Mouse (Mus musculus) G1E (cell line): ENCODE measurements around the gene Ptpn3. TPM values are rescaled to one million over a fixed set of nuclear protein-coding genes. Genes with fewer than 3 reads are reported as not detected.
"Not testable (repeated sequence)": the region's sequence is repeated elsewhere in the genome, so short reads cannot be mapped to it uniquely, and the experiment has no call there.

Experiments
- ATAC-seq: 2 replicates; pipeline ENCODE4 v1.8.0; 2016; ENCODE audit warnings: mild to moderate bottlenecking; ENCODE audit not compliant: insufficient number of reproducible peaks, poor library complexity, low FRiP score, severe bottlenecking; ENCODE audit errors: extremely low read depth
- DNase-seq: peaks from one replicate; pipeline ENCODE4 v3.0.0; 2012; ENCODE audit warnings: low spot score
- H3K27me3 ChIP-seq: 2 replicates; pipeline ENCODE4 v1.6.1; 2012; ENCODE audit warnings: mild to moderate bottlenecking, low read length, inconsistent platforms; ENCODE audit not compliant: insufficient read depth
- H3K36me3 ChIP-seq: replicated peaks from 2 replicates; pipeline ENCODE3; 2012; ENCODE audit warnings: mild to moderate bottlenecking, inconsistent platforms
- H3K4me1 ChIP-seq: 2 replicates; pipeline ENCODE4 v1.6.1; 2012; ENCODE audit warnings: low read depth, low read length, inconsistent platforms, mixed read lengths; ENCODE audit not compliant: insufficient read depth
- H3K4me3 ChIP-seq: 2 replicates; pipeline ENCODE4 v1.5.1; 2012; ENCODE audit warnings: low read depth, mild to moderate bottlenecking, inconsistent platforms, low read length, moderate library complexity, mixed read lengths
- H3K9me3 ChIP-seq: replicated peaks from 2 replicates; pipeline ENCODE4 v1.6.1; 2012; ENCODE audit warnings: inconsistent platforms
- CTCF ChIP-seq: IDR thresholded peaks from 2 replicates; pipeline ENCODE4 v1.5.1; 2012; ENCODE audit warnings: low read depth, low read length, inconsistent platforms, mixed read lengths
- GATA1 ChIP-seq: IDR thresholded peaks from 2 replicates; pipeline ENCODE4 v1.6.1; 2012; ENCODE audit warnings: borderline replicate concordance, low read length, inconsistent platforms, mixed read lengths
- GATA2 ChIP-seq: IDR thresholded peaks from 2 replicates; pipeline ENCODE4 v1.6.1; 2012; ENCODE audit warnings: low read depth, low read length, inconsistent platforms, borderline replicate concordance
- POLR2AphosphoS5 ChIP-seq: IDR thresholded peaks from 2 replicates; pipeline ENCODE4 v1.6.1; 2012; ENCODE audit warnings: low read depth, low read length, inconsistent platforms; ENCODE audit not compliant: insufficient replicate concordance
- TAL1 ChIP-seq: conservative IDR thresholded peaks from 2 replicates; pipeline ENCODE4 v1.6.1; 2012; ENCODE audit warnings: low read depth, low read length, inconsistent platforms, mixed read lengths
- polyA plus RNA-seq: library from polyadenylated mRNA; stranded (reverse); fragments of >175 nt; gene quantifications from 2 replicates; pipeline ENCODE4 v1.2.3, GENCODE M21; 2012
- total RNA-seq, 2 experiments: library from RNA; stranded (forward) in 1 of 2; stranded (reverse) in 1 of 2; fragments of 200-1000 nt in 1 of 2; fragments of >200 nt in 1 of 2; fragmentation: Nextera tagmentation in 1 of 2; gene quantifications; 2 replicates each; pipeline ENCODE4 v1.2.3; 2014 to 2017

The Ptpn3 gene
- total and polyA plus RNA-seq, 3 experiments: under 0.01 TPM; not detected in 2

DNA sequence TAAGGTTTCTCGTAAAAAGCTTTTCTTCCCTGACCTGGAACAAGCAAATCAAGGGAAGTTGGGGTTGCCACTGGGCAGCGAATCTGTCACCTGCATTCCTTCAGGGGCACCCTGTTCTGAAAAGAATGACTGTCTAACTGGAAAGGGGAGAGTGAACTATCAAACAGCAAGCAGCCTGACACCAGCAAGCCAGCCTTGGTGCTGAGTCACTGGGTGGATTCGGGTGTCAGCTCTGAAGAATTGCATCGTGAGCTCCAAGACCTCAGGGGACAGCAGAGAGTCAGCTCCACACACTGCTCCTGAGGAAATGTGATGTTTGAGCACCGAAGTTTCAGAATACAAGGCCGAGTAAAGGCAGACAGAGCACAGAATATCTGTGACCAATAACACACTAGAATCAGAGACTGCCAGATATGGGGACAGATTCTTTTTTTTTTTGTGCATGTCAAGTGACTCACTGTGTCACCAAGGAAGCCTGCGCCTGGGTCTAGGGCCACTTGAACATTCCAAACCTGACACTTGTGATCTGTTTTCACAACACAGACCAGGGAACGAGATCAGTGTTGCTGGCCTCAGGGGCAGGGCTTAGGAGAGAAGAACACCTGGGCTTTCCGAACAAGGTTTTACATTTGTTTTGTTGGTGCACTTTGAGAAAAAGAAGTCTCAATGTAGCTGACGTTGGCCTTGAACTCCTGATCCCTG is 98.8 kb downstream of the Ptpn3 start:
- H3K36me3 ChIP-seq: no peaks in the 10 kb centered on the region
- H3K4me3 ChIP-seq: no peak overlapping the region
- no peaks in the 10 kb centered on the region for H3K27me3 ChIP-seq
- peaks cover 73% of the 10 kb centered on the region for H3K9me3 ChIP-seq
- ATAC-seq (no peak), DNase-seq (no peak)
- TF ChIP-seq POLR2AphosphoS5 (no peak), GATA1 (no peak), TAL1 (no peak), CTCF (no peak), GATA2 (no peak)
- H3K4me1 ChIP-seq: no peaks in the 10 kb centered on the region

DNA sequence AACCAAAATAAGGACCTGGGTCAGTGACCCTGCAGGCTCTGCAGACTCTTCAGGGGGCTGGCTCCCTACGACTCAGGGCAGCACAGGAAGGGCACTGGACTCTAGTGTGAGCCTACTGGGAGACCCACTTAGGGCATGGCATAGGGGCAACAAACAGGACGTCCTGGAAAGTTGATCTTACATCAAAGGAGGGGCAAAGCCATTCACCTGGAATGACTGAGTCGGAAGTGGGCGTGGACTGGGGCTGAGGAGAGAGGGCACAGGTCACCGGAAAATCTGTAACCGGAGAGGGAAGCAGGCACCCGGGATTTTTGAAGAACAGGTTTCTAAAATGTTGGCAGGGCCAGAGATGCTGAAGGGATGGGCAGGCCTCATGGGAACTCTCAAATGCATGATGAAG is 99.5 kb downstream of the Ptpn3 start:
- TF ChIP-seq GATA1: no peak
- TF ChIP-seq GATA2: no peak
- no peak for TF ChIP-seq CTCF
- no peak for TF ChIP-seq POLR2AphosphoS5
- no peak for TF ChIP-seq TAL1
- DNase-seq: no peak
- Histone ChIP-seq H3K4me3 (no peak overlapping the region), H3K36me3 (no peaks in the 10 kb centered on the region), H3K9me3 (peaks cover 74% of the 10 kb centered on the region), H3K4me1 (no peaks in the 10 kb centered on the region), H3K27me3 (no peaks in the 10 kb centered on the region)
- ATAC-seq: no peak

DNA sequence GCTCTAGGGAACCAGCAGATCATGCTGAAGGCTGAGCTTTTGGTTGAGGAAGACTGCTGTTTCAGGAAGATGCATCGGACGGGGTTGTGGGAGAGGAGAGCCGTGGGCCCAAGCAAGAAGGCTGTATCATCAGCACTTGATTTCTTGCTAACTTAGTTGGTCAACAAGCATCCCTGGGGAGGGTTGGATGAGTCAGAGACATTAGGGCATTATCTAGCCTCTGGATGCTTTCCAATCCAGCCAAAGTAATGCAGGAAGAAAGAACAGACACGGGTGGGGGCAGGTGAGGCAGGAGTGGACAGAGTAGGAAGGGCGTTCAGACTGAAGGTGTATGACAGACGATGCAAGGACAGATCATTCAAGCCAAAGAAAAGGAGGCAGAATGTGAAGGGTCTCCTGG is 101.0 kb downstream of the Ptpn3 start:
- Histone ChIP-seq H3K4me3 (no peak overlapping the region), H3K9me3 (peaks cover 87% of the 10 kb centered on the region), H3K27me3 (no peaks in the 10 kb centered on the region), H3K36me3 (no peaks in the 10 kb centered on the region), H3K4me1 (no peaks in the 10 kb centered on the region)
- ATAC-seq (no peak), DNase-seq (no peak)
- no peak for TF ChIP-seq POLR2AphosphoS5
- no peak for TF ChIP-seq GATA2
- no peak for TF ChIP-seq GATA1
- no peak for TF ChIP-seq TAL1
- no peak for TF ChIP-seq CTCF

DNA sequence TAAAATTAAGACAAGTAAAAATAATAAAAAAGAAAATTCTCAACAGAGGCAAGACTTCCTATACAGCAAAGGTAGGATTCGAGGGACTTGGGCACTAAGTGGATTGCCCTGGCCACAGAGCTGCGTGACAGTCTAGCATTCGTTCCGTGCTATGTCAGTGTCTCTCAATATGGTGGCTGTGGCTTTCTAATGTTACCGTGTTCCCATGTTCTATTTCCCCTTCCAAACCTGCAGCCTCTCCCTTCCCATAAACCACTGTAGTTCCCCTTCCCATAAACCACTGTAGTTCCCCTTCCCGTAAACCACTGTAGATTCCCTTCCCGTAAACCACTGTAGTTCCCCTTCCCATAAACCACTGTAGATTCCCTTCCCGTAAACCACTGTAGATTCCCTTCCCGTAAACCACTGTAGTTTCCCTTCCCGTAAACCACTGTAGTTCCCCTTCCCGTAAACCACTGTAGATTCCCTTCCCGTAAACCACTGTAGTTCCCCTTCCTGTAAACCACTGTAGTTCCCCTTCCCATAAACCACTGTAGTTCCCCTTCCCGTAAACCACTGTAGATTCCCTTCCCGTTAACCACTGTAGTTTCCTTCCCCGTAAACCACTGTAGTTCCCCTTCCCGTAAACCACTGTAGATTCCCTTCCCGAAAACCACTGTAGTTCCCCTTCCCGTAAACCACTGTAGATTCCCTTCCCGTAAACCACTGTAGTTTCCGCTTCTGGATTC is 102.8 kb downstream of the Ptpn3 start:
- not testable (repeated sequence) for ATAC-seq, H3K4me1 ChIP-seq, H3K36me3 ChIP-seq

DNA sequence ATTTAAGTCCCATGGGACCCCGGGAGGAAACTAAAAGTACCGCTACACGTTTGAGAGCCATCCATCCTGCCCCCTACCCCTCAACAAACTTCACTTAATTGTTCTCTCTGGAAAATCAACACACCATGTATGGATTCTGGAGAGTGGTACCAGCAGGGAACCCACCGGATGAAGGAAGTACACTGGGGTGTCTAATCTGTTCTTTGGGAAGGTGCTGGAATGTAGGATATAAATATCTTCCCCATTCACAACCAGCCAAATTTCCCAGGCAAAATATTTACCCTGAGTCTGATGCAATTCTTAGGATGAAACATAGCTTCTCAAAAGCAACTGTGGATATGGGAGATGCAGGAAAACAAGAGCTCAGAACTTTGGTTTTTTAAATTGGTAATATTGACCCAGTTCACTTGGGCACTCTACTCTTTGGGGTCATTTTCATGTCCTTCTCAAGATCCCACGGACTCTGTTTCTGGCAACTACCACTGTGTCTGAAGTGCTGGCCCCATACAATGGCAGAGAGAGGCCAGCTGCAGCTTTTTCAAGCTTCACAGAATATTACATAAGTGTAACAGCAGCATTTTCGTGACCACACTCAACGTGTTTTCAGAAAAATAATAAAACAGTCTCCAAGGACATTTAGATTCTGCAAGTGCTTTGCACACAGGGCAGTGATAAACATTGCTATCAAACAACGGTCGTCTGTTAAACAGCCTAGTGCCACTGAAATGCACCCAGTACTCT is 109.9 kb downstream of the Ptpn3 start:
- no peak for ATAC-seq

More for the DNA sequence above, 102.8 kb downstream of the Ptpn3 start:
- not testable (repeated sequence) for H3K27me3 ChIP-seq, H3K4me3 ChIP-seq, DNase-seq
- peaks cover 89% of the 10 kb centered on the region for H3K9me3 ChIP-seq

DNA sequence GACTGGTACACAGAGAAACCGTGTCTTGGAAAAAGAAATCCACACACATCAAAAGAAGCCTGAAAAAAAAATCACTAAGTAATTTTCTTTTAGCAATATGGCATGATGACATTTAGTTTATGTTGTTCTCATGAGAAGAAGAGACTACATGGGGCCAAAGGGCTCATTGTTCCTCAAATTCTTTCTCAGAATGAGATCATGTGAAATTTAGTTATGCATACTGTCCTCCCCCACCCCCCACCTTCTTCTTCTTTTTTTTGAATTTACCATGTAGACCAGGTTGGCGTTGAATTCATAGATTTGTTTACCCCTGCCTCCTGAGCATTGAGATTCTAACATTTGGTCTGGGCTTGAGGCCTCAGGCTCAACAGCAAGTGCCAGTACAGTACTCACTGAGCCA is 111.8 kb downstream of the Ptpn3 start:
- no peaks in the 10 kb centered on the region for H3K27me3 ChIP-seq
- ATAC-seq (no peak), DNase-seq (no peak)
- H3K36me3 ChIP-seq: no peaks in the 10 kb centered on the region
- H3K4me1 ChIP-seq: no peaks in the 10 kb centered on the region
- TF ChIP-seq GATA2: no peak
- no peak for TF ChIP-seq GATA1
- TF ChIP-seq TAL1: no peak
- no peak for TF ChIP-seq POLR2AphosphoS5
- no peak for TF ChIP-seq CTCF
- peaks cover 74% of the 10 kb centered on the region for H3K9me3 ChIP-seq
- H3K4me3 ChIP-seq: no peak overlapping the region

More for the DNA sequence above, 109.9 kb downstream of the Ptpn3 start:
- Histone ChIP-seq H3K36me3 (no peaks in the 10 kb centered on the region), H3K9me3 (peaks cover 73% of the 10 kb centered on the region), H3K4me3 (no peak overlapping the region), H3K27me3 (no peaks in the 10 kb centered on the region), H3K4me1 (no peaks in the 10 kb centered on the region)
- no peak for DNase-seq
- TF ChIP-seq CTCF: no peak
- no peak for TF ChIP-seq POLR2AphosphoS5
- no peak for TF ChIP-seq TAL1
- no peak for TF ChIP-seq GATA1
- TF ChIP-seq GATA2: no peak
